Mouse (Mus musculus) limb, embryonic 14.5 days (tissue): Measurements from ENCODE around the gene Smim6. TPM values are rescaled to one million over a fixed set of nuclear protein-coding genes. Genes with fewer than 3 reads are reported as not detected.

ENCODE experiments used
- ATAC-seq: fragments of 200-750 bp; cut with Nextera tagmentation; 2 replicates; pipeline ENCODE4 v1.8.0; 2017; ENCODE audit warnings: low read depth, moderate number of reproducible peaks, moderate TSS enrichment; ENCODE audit not compliant: low FRiP score
- DNase-seq: peaks from one replicate; pipeline ENCODE4 v3.0.0-alpha.2; 2015; ENCODE audit warnings: low spot score
- H3K27ac ChIP-seq: fragments of 300-500 bp; sonication (generic); replicated peaks from 2 replicates; pipeline ENCODE4 v1.5.1; 2014; ENCODE audit warnings: low read depth, mild to moderate bottlenecking, low read length, moderate library complexity, mixed read lengths
- H3K27me3 ChIP-seq: fragments of 300-500 bp; sonication (generic); 2 replicates; pipeline ENCODE4 v1.6.1; 2014; ENCODE audit warnings: low read length, mixed read lengths; ENCODE audit not compliant: control insufficient read depth, insufficient read depth
- H3K36me3 ChIP-seq: fragments of 300-500 bp; sonication (generic); 2 replicates; pipeline ENCODE4 v1.6.1; 2014; ENCODE audit warnings: mild to moderate bottlenecking, low read length, moderate library complexity, mixed read lengths; ENCODE audit not compliant: control insufficient read depth, insufficient read depth
- H3K4me1 ChIP-seq: fragments of 300-500 bp; sonication (generic); 2 replicates; pipeline ENCODE4 v1.6.1; 2014; ENCODE audit warnings: antibody characterized with exemption, low read length, mixed read lengths; ENCODE audit not compliant: control insufficient read depth, insufficient read depth
- H3K4me2 ChIP-seq: fragments of 300-500 bp; sonication (generic); replicated peaks from 2 replicates; pipeline ENCODE4 v1.6.1; 2014; ENCODE audit warnings: low read depth, mild to moderate bottlenecking, low read length, moderate library complexity; ENCODE audit not compliant: severe bottlenecking
- H3K4me3 ChIP-seq: fragments of 300-500 bp; sonication (generic); replicated peaks from 2 replicates; pipeline ENCODE4 v1.5.1; 2014; ENCODE audit warnings: low read length
- H3K9ac ChIP-seq: fragments of 300-500 bp; sonication (generic); 2 replicates; pipeline ENCODE4 v1.6.1; 2014; ENCODE audit warnings: mild to moderate bottlenecking, low read depth, low read length, moderate library complexity; ENCODE audit not compliant: severe bottlenecking
- H3K9me3 ChIP-seq: fragments of 300-500 bp; sonication (generic); 2 replicates; pipeline ENCODE4 v1.6.1; 2016; ENCODE audit warnings: low read length; ENCODE audit not compliant: control insufficient read depth
- POLR2A ChIP-seq: fragments of 200-500 bp; IDR thresholded peaks from 2 replicates; pipeline ENCODE4 v1.8.0; 2012; ENCODE audit warnings: inconsistent platforms, mild to moderate bottlenecking, moderate library complexity, borderline replicate concordance; ENCODE audit not compliant: insufficient read depth, insufficient read length; ENCODE audit errors: extremely low read depth
- WGBS: fragments of 180-500 bp; shearing (Covaris S2); extraction: QIAGEN DNeasy Blood & Tissue Kit; methylation state at CpG from one replicate; pipeline ENCODE4 v1.1.7; 2014; 5-methylcytosine and 5-hydroxymethylcytosine counted together
- polyA plus RNA-seq, 2 experiments: library from polyadenylated mRNA; depleted of rRNA in 1 of 2; stranded (reverse) in 1 of 2; unstranded in 1 of 2; fragments of >200 nt; fragmentation: Nextera tagmentation in 1 of 2; extraction: Ambion mirVana in 1 of 2; gene quantifications; 2 replicates each; pipeline versions ENCODE4 v1.2.1 to v1.2.3; 2012 to 2014

Smim6 gene
- polyA plus RNA-seq, 2 experiments, result 0.52 to 0.89 TPM

- H3K27ac ChIP-seq, result no peak overlapping the region
- 76% methylated on average over 14 of the region's 14 CpGs for WGBS
- no peak overlapping the region for H3K4me2 ChIP-seq
- no peaks in the 10 kb centered on the region for H3K27me3 ChIP-seq
- no peak for ATAC-seq
- H3K4me1 ChIP-seq, result peaks cover 3% of the 10 kb centered on the region; the same call in 1 of the 2 replicates
- H3K4me3 ChIP-seq, result no peak overlapping the region
- H3K9ac ChIP-seq, result no peak overlapping the region
- no peak for DNase-seq
- H3K36me3 ChIP-seq, result peaks cover 33% of the 10 kb centered on the region
- no peaks in the 10 kb centered on the region for H3K9me3 ChIP-seq
- no peak for TF ChIP-seq POLR2A
Measured at GRCm38 (mm10) chr11:115894755-115895520, 16.9 kb upstream of the Smim6 start.

- H3K4me2 ChIP-seq, result no peak overlapping the region
- peaks cover 28% of the 10 kb centered on the region for H3K36me3 ChIP-seq
- H3K27ac ChIP-seq, result peak overlapping the region; percentile 33; the same call in 1 of the 2 replicates
- no peak overlapping the region for H3K9ac ChIP-seq
- DNase-seq (no peak), ATAC-seq (no peak)
- no peak for TF ChIP-seq POLR2A
- 78% methylated on average over 7 of the region's 7 CpGs for WGBS
- peaks cover 10% of the 10 kb centered on the region; the same call in 1 of the 2 replicates for H3K4me1 ChIP-seq
- H3K9me3 ChIP-seq, result no peaks in the 10 kb centered on the region
- H3K4me3 ChIP-seq, result no peak overlapping the region
- H3K27me3 ChIP-seq, result no peaks in the 10 kb centered on the region
Measured at GRCm38 (mm10) chr11:115898446-115898845, 13.4 kb upstream of the Smim6 start.

- TF ChIP-seq POLR2A, result no peak
- Histone ChIP-seq H3K9ac (no peak overlapping the region), H3K4me3 (no peak overlapping the region), H3K36me3 (peaks cover 23% of the 10 kb centered on the region), H3K4me2 (no peak overlapping the region), H3K4me1 (peaks cover 12% of the 10 kb centered on the region; the same call in 1 of the 2 replicates), H3K27me3 (no peaks in the 10 kb centered on the region), H3K9me3 (no peaks in the 10 kb centered on the region), H3K27ac (peak overlapping the region; percentile 33; the same call in 1 of the 2 replicates)
- WGBS, result 12% methylated on average over 4 of the region's 4 CpGs
- peak; percentile 24; the same call in 1 of the 2 replicates for ATAC-seq
- DNase-seq, result peak; percentile 21
Measured at GRCm38 (mm10) chr11:115898886-115899285, 12.9 kb upstream of the Smim6 start.

- Histone ChIP-seq H3K9ac (peak within 1 kb of the TSS; percentile 36), H3K4me3 (peak within 1 kb of the TSS; percentile 12; the same call in 1 of the 2 replicates), H3K27ac (peak within 1 kb of the TSS; percentile 33), H3K4me2 (no peak within 1 kb of the TSS), H3K36me3 (peaks cover 19% of the 10 kb centered on the region), H3K4me1 (peaks cover 12% of the 10 kb centered on the region; the same call in 1 of the 2 replicates), H3K9me3 (no peaks in the 10 kb centered on the region), H3K27me3 (no peaks in the 10 kb centered on the region)
- peak; percentile 75 for DNase-seq
- ATAC-seq, result peak; percentile 64
- 30% methylated on average over 16 of the region's 16 CpGs for WGBS
- TF ChIP-seq POLR2A, result no peak
Measured at GRCm38 (mm10) chr11:115899486-115900266, 12.1 kb upstream of the Smim6 start, which contains the start of gene Smim5. Gene Smim5 (plus strand): TSS chr11:115899966.
